Mouse (Mus musculus) urinary bladder, postnatal 14 days (tissue): ENCODE data around the gene Spcs2.

Source experiments
- DNase-seq: peaks from one replicate; pipeline ENCODE4 v3.0.0; 2021; ENCODE audit warnings: low spot score

Gene Spcs2

GRCm38 (mm10) chr7:99863362-99863761 is at the start of gene Spcs2:
TSS of gene Spcs2 (minus strand) at chr7:99863462.
- no peak for DNase-seq

- no peak for DNase-seq
Observed at GRCm38 (mm10) chr7:99911038-99911437, 47.8 kb upstream of the Spcs2 start.

GRCm38 (mm10) chr7:99907463-99907862 is 44.2 kb upstream of the Spcs2 start:
- DNase-seq, result no peak

GRCm38 (mm10) chr7:99906346-99906745 is 43.1 kb upstream of the Spcs2 start:
- DNase-seq, result no peak

- peak; percentile 38 for DNase-seq
Observed at GRCm38 (mm10) chr7:99904421-99905005, 41.3 kb upstream of the Spcs2 start.

GRCm38 (mm10) chr7:99902918-99903665 is 39.8 kb upstream of the Spcs2 start:
- no peak for DNase-seq

- DNase-seq, result no peak
Observed at GRCm38 (mm10) chr7:99902208-99902607, 38.9 kb upstream of the Spcs2 start.

GRCm38 (mm10) chr7:99896905-99897304 is 33.6 kb upstream of the Spcs2 start:
- DNase-seq, result no peak

GRCm38 (mm10) chr7:99894478-99894877 is 31.2 kb upstream of the Spcs2 start:
- DNase-seq, result no peak

GRCm38 (mm10) chr7:99893967-99894366 is 30.7 kb upstream of the Spcs2 start:
- no peak for DNase-seq

- no peak for DNase-seq
Observed at GRCm38 (mm10) chr7:99892351-99892750, 29.1 kb upstream of the Spcs2 start.

- no peak for DNase-seq
Observed at GRCm38 (mm10) chr7:99891471-99891870, 28.2 kb upstream of the Spcs2 start.

GRCm38 (mm10) chr7:99890168-99890755 is 27.0 kb upstream of the Spcs2 start:
- DNase-seq, result no peak

GRCm38 (mm10) chr7:99889175-99889880 is 26.1 kb upstream of the Spcs2 start:
- DNase-seq, result no peak

GRCm38 (mm10) chr7:99887743-99888142 is 24.5 kb upstream of the Spcs2 start:
- DNase-seq, result no peak

- no peak for DNase-seq
Observed at GRCm38 (mm10) chr7:99887230-99887735, 24.0 kb upstream of the Spcs2 start.

- DNase-seq, result no peak
Observed at GRCm38 (mm10) chr7:99878254-99878653, 15.0 kb upstream of the Spcs2 start.

GRCm38 (mm10) chr7:99876345-99876744 is 13.1 kb upstream of the Spcs2 start:
- DNase-seq, result peak; percentile 86

GRCm38 (mm10) chr7:99875891-99876290 is 12.6 kb upstream of the Spcs2 start:
- no peak for DNase-seq

GRCm38 (mm10) chr7:99873965-99874364 is 10.7 kb upstream of the Spcs2 start:
- no peak for DNase-seq

GRCm38 (mm10) chr7:99869296-99869695 is 6.0 kb upstream of the Spcs2 start:
- no peak for DNase-seq

- DNase-seq, result no peak
Observed at GRCm38 (mm10) chr7:99865219-99865618, 2.0 kb upstream of the Spcs2 start.
